Mouse (Mus musculus) kidney, postnatal 4 days (tissue): Measurements from ENCODE around the gene Ccdc73.
"Not testable (repeated sequence)": the region's sequence is repeated elsewhere in the genome, so short reads cannot be mapped to it uniquely, and the experiment has no call there.

ENCODE experiments used
- DNase-seq, 2 experiments: peaks; one replicate each; pipeline ENCODE4 v3.0.0; 2021; ENCODE audit warnings: mixed read lengths in 2 of 2

The Ccdc73 gene

DNA sequence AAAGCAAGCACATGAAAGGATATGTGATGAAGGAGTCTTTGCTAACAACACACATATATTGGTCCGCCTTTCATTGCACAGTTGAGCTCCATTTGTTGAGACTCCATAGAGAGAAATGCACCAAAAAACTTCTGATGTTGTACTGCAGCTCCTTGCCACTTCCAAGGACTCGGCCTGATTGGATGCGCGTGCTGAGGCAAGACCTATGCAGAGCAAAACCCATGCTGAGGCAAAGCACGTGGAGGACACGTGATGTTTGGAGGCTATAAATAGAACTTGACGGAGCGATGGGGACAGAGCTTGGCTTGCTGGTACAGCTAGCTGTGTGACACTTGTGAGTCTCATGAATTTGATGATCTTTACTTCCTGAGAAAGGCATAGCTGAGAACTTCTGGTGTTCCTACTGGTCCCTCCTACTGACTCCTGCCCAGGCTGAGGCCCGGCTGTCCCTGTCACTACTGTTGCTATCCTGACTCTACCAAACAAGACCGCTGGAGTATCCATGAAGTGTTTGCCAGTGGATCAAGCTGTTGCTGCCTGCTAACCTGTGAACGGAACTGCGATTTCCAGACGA is at the start of gene Ccdc73:
Gene Ccdc73 (plus strand): TSS at position 524 of the 574 bp plus-strand sequence.
- no peak for DNase-seq

DNA sequence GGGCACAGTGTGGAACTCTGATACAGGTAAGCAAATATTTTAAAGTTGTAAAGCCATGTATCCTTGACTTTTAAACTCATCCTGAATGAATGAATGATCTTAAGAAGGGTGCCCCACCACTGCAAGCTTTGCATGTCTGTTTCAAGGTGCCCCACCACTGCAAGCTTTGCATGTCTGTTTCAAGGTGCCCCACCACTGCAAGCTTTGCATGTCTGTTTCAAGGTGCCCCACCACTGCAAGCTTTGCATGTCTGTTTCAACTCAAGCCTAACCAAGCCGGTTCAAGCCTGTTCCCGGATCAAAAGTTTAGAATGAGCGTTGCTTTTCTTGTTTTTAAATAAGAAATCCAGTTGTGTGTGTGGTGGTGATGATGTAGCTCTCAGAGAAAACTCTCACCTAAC is 48.8 kb upstream of the Ccdc73 start:
- not testable (repeated sequence) for DNase-seq

DNA sequence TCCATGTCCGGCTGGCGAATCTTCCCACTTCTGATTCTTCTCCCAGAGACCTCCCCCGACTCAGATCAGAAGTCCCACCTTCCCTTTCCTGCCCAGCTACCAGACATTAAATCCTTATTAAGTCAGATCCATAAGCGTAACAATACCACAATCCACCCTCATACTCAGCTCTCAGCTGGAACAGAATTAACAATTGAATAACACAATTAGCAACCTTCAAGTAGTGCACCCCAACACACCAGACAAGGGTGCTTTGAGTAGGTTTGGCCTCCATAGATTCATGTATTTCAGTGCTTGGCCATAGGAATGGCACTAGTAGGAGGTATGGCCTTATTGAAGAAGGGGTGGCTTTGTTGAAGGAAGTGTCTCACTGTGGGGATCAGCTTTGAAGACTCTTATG is 41.4 kb upstream of the Ccdc73 start:
- DNase-seq = no peak

DNA sequence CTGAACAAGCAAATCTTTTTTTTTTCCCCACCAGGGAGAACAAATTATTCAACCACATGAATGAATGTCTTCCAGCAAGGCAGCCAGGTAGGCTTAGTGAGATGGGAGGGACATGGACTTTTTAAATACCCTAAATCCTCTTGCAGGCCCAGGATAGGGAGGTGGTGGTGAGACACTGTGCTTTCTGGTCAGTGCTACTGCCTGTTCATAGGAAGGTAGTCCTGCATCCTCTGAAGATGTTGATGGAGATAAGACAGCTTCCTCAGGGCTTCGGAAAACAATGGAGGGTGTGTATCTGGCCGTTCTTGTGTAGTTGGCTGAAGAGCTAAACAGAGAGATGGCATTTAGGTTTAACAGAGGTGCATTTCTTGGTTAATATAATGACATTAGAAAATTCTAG is 35.1 kb upstream of the Ccdc73 start:
- no peak for DNase-seq

DNA sequence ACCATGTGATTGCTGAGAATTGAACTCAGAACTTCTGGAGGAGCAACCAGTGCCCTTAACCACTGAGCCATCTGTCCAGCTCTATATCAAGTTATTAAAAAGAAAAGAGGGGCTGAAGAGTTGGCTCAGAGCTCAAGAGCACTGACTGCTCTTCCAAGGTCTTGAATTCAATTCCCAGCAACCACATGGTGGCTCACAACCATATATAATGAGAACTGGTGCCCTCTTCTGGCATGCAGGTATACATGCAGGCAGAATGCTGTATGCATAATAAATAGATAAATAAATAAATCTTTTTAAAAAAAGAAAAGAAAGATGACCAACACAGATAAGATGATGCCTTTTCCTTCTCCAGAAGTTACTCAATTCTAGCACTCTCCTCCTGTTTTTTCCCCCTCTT is 26.6 kb upstream of the Ccdc73 start:
- DNase-seq = no peak

DNA sequence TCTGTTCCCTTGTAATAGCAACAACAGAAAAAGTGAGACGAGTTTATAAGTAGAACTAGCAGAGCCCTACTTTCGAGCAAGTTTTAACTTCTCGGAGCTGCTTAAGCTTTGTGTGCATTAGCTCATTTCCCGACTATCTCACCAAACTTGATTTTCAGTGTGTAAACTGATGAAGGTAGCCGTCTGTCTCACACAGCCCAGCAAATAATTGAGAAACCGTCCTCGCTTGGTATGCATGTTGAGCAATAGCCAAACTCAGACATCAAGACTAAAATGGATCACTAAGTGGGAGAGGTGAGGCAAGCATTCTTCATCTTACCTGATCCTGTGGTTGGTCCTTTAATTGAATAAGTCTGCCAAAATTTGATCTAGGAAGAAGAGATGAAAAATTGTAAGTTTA is 25.9 kb upstream of the Ccdc73 start:
- DNase-seq = no peak

DNA sequence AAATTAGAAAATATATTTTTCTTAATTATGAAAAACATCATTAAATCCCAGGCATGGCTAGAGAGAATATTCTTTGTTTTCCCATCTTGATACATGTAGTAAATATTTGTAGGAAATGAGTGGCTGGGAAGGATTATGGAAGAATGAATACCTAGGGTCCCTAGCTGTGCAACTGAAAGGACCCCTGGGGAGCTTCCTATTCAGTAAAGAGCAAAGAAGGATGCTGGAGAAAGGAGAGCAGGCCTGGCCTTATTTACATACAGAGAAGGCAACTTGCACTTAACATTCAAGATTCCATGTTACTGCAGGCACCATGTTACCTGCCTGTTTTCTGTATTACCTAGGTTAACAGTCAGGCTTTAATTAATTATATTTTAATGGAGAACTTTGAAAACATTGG is 25.0 kb upstream of the Ccdc73 start:
- no peak for DNase-seq

DNA sequence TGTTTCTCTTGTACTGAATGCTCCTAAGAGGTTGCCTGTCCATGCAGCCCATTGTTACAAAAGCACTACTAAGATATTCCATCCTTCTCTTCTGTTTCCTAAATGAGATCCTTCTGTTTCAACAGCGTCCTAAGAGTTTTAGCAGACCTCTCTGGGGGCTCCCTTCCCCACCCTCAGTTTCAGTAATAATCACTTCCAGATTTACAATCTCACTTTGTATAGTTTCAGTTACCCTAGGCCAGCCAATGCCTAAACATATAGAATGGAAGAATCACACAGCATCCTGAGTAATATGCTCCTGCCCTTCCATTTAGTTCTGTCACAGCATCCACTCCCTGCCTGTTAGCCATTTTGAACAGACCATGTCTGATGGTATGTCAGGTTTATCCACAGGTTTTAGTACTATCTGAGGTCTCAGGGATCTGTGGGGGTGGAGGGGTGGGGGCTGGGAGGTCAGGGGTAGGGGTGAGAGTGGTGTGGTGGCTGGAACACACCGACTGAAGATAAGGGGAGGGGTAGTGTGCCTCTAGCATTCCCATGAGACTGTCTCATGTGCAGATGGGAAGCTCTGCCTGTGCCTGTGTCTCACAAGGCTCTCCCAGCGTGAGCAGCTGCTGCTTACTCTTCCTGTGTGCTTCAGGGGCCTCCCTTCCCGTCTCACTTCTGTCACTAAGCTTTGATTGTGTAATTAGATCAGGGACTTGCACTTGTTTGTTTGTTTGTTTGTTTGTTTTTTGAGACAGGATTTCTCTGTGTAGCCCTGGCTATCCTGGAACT is 20.8 kb upstream of the Ccdc73 start:
- DNase-seq = no peak

DNA sequence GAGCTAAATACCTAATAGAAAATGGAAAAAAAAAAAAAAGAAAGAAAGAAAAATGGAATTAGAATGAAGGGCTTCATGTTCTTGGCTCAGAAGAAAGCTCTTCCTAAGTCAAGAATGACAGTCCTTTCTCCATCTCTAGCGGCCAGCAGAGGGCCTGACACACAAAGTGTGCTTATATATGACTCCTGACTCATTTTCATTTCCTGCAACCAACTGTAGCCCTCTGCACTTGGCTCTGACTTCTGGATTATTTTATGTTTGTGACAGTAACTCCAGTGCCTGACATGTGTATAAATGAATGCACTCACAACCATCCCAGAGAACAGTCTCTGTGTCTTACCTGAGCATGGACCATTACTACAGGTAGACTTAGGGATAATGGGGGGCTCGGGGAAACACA is 20.0 kb upstream of the Ccdc73 start:
- DNase-seq = peak; percentile 61 to 72

DNA sequence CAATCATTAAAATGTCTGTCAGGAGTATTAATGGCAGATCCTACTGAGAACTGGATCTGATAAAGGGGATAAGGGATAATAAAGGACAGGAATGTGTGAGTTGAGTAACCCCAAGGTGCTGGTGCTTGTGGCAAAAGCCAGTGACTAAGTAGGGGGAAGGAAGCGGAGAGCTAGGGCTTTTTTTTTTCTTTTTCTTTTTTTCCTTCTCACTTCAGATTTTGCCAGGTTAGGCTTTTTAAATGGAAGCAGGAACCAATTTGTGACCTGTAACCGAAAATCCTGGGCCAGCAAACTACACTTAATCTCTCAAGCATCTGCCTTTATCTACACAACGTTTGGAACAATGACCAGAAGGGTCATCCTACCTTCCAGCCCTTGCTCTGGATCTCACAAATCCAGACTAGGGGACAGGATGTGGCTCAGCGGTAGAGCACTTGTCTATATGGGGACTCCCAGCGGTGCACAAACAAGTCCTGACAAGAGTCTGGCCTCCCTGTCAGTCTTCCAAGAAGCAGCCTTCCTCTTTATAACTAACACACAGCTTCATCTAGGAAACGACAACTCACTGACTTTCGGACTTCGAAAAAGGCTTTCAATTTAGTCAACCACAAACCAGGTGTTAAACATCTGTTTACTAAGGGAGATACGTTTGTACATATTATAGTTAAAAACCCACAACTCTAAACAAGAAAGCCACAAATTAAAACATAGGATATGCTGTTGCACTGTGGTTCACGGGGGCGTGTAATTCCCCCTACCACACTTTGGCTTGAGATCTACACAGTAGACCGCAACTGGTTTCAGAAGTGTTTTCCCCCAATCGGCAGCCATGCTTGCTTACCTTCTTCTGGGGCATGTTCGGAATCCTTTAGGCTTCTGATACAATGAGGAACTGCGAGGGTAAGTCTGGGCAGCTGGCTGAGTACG is 19.1 kb upstream of the Ccdc73 start:
- DNase-seq = peak; percentile 6 to 13

DNA sequence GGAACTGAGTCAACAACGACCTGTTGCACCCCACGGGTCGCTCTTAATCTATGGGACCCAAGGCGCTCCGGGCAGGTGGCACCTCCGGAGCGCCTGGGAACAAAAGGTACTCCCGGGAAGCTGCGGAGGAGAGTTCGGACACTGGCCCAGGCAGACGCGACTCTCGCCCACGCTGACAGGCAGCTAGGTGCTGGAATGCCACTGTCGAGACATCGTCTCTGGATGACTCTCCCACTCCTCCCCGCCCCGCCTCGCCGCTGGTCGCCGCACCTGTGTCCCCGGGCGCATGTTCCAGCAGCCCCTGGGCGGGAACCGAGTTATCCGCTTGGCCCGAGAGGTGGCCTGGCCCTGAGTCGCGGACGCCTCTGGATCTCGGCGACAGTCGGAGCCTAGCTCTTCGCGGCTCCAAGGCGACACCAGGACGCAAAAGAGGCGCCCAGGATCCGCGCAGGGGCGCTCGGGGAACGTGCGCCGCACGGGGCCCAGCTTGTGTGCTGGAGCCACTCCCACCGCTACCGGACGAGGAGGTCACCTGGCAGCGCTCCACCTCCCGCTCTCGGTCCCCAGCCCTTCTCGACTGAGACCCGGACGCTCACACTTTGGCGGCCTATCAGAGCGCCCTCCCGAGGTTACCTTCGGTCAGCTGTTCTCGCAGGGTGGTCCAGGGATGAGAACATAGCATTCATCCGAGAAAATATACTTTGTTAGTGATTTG is 18.2 kb upstream of the Ccdc73 start, which contains the start of gene Prrg4:
Gene Prrg4 (minus strand): TSS at position 601 of the 715 bp plus-strand sequence.
- DNase-seq = peak; percentile 81 to 88

DNA sequence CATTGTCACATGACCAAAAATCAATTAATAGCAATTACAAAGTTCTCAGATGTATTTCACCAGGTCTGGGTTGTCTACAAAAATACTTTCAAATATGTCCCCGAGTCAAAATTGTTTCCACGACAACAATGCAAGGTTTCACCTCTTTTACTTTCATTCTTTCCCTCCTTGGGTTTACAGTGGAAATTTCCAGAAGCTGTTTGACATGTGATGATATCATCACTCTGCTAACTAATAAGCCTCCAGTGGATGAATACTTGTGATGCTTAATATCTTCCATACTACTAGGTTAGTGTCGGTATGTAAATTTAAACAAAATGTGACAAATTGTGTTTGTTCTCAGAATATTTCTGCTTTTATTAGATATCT is 17.6 kb upstream of the Ccdc73 start:
- DNase-seq = no peak

DNA sequence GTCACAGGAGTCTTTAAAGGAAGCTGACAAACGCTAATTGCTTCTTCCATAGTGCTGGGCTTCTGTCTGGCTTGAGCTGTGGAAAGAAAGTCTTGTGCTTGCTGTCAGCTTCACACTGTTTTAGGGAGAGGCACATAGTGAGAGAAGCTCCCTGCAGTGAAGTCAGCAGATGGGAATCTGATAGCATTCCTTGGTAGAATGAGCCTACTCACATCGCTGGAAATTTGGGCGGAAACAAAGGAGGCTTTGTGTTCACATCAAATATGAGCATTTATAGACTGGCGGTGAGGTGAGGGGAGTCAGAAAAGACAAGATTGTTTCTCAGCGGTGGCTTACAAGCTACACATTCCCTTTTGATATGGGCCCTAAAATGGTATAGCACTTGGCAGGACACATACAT is 15.9 kb upstream of the Ccdc73 start:
- DNase-seq = no peak

DNA sequence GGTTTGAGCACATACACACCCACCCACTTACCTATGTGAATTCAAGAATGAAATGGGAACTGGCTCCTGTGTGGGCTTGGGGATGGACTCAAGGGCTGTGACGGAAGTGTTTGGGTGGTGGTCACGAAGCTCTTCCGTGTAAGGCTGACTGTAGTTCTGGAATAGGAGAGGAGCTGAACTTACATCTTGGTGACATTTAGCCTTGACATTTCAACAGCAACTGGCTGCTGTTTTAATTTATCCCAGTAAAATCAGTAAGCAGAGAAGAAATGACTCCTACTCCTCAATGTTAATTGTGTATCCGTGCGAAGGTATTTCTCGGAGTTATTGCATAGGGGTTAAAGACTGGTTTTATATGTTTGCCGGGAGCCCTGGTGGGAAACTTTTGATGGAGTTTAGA is 15.1 kb upstream of the Ccdc73 start:
- DNase-seq = no peak

DNA sequence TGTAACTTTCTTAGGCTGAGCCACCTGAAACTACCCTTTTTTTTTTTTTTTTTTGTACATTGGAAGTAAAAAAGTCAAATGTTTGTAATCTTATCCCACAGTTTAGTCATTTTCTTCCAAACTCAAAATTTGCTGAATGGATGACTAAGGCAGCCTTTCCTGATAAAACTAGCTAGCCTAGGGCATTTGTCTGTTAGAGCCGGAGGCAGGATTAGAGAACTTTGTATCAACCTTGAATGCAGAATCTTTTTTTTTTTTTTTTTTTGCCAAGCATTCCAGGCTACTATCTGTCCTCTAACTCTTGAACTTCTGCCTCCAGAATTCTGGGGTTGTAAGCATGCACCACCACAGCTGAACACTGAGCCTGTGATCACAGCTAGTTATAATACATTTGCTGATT is 12.8 kb upstream of the Ccdc73 start:
- DNase-seq = no peak

DNA sequence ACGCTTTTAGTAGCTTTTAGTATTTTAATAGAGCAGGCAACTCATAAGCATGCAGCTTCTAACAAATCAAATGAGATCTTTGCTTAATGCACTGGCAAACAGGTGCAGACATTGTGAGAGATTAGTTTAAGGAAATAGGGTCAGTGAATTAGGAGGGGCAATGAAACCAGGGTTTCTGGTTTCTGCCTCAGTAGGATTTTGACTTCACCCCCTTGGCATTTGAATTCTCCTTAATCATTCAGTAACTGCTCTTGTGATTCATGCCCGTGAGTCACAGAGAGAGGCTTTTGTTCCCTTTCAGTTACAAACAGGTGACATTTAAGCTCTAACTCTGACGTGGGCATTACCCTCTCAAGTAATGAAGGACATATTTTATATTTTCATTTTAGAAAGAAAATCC is 11.9 kb upstream of the Ccdc73 start:
- no peak for DNase-seq

DNA sequence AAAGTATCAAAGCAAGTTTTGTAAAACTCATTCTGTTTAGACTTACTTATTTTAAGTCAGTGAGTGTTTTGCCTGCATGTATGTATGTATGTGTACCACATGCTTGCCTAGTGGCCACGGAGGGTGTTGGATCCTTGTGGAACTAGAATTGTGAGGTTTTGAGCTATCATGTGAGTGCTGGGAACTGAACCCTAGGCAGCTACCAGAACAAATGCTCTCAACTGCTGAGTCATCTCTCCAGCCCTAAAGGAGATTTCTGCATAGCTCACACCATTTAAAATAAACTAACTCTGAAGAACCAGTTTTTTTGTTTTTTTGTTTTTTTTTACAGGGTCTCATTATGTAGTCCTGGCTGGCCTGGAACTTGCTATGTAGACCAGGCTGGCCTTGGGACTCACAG is 11.4 kb upstream of the Ccdc73 start:
- DNase-seq = no peak

DNA sequence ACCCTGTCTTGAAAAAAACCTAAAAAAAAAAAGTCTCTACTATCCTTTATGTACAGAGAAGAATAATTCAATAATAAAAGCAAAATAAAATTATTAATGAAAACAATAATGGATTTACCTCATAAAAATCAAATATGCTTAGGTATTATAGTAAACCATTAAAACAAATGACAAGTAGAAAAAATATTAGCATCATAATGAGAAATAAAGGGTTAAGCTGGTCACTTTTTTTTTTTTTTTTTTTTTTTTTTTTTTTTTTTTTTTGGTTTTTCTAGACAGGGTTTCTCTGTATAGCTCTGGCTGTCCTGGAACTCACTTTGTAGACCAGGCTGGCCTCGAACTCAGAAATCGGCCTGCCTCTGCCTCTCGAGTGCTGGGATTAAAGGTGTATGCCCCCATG is 9.5 kb upstream of the Ccdc73 start:
- not testable (repeated sequence) for DNase-seq

DNA sequence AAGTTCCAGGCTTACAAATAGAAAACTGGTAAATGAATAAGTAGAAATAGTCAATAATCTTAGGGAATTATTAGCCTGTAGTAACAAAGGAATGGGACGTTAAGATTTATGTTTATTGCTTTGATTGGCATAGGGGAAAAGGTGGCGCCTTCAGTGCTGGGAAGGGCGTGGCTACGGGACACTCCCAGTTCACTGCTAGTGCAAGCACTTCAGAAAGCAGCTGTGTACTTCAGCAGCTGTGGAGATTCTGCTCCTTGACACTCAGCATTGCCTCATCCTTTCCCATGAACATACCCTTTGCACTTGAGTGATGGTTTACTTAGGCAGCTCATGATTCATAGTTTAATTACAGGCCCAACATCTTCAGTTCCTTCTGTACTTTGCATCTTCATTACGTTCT is 8.5 kb upstream of the Ccdc73 start:
- peak in 1 of 2 experiments; percentile 9 for DNase-seq

DNA sequence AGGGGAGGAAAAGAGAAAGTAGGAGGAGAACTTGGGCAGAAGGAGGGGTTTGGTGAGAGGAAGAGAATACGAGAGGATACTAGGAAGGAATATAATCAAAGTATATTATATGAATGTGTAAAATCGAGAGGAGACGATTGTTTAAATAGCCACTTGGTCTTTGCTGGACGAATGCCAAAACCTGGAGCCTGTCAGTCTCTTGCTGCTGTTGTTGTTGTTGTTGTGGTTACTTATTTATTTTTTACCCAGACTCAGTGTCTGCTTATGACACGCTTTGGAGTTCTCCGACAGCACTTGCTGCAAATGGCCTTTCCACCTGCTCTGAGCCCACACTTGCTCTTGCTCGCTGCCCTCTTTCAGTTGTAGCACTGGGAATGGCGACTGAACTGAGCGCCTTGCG is 7.2 kb upstream of the Ccdc73 start:
- DNase-seq = peak in 1 of 2 experiments; percentile 10

DNA sequence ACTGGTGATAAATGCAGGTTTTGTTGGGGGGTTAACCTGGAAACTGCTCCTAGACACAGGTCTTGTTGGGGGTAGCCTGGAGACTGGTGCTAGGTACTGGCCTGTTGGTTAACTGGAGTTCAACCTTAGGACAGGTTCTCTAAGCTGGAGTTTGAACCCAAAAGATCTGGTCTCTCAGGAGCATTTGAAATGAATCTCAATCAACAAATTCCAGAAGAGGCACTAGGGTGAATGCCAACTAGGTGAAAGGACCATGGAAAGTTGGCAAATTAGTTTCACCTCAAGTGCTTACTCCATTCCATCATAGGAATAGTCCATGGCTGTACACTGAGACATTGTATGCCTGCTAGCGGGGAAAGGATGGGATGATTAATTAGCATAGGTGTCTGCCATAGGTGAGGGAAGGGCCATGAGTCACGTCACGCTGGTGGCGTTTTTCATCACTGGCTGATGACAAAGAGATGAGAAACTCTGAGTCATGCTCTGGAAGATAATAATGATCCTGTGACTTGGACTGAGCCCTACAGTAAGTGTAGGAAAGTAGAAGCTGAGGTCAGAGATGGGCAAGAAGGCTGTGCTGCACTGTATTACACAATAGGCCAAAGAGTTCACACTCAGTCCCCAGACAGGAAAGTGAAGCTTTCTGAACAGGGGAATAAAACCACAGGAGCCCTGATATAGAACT is 3.3 kb upstream of the Ccdc73 start:
- no peak for DNase-seq

DNA sequence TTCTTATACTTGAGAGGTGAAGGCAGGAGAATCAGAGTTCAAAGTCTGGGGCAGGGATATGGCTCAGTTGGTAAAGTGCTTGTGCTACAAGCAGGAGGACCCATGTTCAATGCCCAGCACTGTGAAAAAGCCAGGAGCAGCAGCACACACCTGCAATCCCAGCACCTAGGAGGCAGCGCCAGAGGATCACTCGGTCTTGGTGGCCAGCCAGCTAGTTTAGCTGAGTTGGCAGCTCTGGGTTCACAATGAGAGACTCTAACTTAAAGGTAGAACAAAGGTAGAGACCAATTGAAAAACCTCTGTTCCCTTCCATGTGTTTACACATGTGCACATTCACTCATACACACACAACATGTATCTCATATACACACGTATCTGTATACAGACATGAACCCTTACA is 1.5 kb downstream of the Ccdc73 start:
- DNase-seq = no peak
